Mouse (Mus musculus): ENCODE results near the gene Ltbp2.

Gene Ltbp2

DNA sequence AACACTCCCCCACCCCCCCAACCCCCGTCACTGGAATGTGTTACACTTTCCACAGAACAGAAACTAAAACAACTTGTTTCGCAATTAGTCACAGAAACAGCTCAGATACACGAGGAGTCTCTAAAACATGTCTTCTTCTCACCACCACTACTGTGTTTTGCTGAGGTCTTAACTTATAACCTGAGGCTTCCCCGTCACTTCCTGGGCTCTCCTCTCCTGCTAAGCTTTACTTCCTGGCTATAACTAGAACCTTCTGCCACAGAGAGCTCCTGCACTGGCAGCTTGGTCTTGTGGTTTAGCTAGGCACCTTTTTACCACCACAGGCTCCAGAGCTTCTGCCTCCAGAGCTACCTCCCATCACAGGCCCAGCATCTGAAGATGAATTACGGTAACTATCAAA, 113.8 kb downstream of the Ltbp2 start:
- DNase-seq (ENCODE audit: low read depth, low spot score) = no peak

DNA sequence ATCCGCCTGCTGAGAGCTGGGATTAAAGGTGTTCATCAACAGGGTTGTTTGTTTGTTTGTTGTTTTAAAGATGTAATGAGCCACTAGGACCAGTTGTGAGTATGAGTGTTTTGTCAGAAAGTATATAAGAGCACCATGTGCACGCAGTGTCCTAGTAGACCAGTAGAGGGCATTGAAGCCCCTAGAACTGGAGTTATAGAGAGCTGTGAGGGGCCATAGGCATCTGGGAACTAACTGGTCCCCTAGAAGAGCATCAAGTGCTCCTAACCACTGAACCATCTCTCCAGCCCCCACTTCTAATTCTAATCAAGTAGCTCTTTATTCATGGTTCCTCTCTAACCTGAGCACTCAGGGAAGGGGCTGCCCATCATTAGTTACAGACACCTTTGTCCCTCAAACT, 117.3 kb downstream of the Ltbp2 start:
- no peak for DNase-seq (ENCODE audit: low read depth, low spot score)

DNA sequence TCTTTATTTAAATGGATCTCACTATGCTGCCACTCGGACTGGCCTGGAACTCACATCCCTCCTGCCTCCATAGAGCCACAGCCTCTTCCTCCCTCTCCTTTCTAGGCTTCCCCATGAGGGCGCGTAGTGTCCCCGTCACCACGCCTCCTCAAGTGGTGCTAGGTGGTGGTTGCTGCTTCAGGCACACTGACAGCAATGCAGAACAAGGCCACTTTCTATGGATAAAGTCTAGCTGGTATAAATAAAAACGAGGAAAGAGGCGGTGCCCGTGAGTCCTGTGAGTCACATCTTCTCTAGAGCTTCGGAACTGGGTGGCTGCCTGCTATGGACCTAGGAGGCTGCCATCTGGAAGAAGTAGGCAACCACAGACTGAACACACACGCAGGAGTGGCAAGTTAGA, 120.3 kb downstream of the Ltbp2 start:
- DNase-seq (ENCODE audit: low read depth, low spot score) = no peak

DNA sequence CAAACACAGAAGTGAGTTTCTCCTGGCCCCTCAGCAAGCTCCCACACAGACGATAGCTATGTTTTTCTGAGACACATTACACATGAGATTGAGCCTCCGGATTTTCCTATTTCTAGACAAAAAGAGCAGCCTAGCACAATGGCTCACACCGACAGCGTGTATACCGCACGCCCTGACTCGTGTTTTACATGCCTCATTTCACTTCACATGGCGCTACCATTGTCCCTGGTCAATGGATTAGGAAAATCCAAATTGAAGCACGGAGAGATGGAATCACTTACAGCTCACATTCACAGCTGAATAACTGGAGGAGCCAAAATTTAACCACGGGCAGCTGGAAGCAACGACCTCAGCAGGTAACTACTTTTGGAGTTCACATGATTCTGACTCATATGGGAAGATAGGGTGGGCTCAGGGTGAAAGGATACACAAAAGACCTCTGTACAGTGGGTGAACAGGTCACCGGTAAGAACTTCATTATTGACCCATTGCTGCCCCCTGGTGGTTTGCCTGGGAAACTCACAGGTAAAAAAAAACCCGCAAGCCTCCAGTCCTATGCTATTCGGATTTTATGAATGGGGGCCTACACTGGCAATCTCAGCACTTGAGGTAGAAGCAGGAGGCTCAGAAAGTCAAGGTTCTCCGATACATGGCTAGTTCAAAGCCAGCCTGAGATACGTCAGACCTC, 121.2 kb downstream of the Ltbp2 start:
- DNase-seq (ENCODE audit: low read depth, low spot score) = no peak

DNA sequence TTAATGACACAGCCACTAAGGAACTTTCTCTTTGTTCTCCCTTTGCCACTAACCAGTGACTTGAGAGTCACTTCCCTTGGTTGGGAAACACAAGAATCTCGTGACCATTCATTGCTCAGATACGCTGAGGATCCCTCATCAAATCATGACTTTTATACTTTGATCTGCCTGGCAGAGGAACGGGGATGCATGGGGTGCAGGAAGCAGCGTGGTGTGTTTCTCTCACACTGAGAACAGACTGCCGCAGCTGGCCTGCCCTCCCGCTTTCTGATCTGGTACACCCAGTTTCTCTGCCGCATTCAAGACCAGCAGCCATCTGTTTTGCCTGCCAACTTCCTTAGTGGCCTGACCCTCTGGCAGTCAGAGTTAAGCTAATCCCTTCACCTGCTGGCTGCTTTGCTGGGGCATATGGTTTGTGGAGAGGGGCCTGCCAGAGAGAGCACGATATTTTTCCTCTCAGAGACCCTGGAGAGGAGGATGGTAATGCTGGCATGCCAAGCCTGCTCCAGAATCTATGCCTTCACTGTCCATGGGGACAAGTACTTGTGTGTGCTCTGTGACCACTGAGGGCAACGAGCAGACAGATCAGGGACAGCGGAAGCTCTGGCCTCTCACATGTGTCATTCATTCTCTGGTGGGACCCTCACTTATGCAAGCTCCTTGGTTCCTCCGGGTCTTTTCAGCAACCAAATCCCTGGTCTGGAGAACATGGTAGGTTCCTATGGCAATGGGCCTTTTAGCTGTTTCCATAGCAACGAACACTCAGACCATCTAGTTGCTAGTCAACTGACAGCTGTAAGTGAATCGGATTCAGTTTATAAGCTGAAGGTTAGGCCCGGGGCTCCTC, 124.0 kb downstream of the Ltbp2 start:
- DNase-seq (ENCODE audit: low read depth, low spot score) = no peak

DNA sequence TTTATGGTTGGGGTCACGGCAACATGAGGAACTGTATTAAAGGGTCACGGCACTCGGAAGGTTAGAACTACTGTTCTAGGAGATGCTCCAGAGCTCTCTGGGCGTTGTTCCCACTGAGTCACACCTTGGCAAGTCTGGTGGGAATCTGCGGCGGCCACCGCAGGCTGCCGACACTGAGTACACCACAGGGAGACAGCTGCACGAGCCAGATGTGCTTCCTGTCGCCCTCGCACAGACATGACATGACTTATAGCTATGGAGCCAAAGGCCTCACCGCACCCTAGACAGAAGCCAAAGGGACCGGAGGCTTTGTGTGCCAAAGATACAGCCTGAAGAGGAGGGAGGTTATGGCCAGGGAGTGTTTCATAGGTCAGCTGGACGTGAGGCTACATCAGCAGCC, 125.7 kb downstream of the Ltbp2 start:
- DNase-seq (ENCODE audit: low read depth, low spot score) = no peak

DNA sequence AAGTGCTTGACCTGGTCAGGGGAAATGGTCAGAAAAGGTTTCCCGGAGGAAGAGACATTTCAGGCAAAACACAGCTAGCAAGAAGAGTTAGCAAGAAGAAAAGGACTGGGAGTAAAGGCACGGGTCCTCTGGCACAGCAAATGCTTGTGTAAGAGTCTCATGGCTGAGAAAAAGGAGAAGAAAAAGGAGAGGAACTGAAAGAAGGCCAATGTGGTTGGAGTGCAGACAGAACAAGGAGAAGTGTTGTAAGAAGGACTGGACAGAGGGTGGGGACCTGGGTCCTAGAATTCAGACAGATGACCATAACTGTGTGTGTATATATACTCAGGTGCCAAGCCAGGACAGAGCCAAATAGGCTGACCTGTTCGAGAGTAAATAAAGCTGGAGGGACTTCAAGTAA, 128.2 kb downstream of the Ltbp2 start:
- DNase-seq (ENCODE audit: low read depth, low spot score) = no peak

DNA sequence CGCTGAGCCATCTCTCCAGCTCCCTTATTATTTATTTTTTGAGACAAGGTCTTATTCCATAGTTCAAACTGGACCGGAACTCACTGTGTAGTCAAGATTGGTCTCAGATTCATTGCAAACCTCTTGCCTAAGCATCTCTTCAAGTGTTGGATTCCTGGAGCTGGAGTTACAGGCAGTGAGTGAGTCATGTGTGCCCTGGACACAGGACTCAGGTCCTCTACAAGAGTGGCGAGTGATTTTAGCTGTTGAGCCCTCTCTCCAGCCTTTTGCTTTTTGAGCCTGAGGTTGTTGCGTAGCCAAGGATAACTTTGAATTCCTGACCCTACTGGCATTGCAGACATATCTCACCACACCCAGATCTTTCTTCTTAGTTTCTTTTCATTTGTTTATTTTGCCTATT, 130.6 kb downstream of the Ltbp2 start:
- DNase-seq (ENCODE audit: low read depth, low spot score) = no peak

DNA sequence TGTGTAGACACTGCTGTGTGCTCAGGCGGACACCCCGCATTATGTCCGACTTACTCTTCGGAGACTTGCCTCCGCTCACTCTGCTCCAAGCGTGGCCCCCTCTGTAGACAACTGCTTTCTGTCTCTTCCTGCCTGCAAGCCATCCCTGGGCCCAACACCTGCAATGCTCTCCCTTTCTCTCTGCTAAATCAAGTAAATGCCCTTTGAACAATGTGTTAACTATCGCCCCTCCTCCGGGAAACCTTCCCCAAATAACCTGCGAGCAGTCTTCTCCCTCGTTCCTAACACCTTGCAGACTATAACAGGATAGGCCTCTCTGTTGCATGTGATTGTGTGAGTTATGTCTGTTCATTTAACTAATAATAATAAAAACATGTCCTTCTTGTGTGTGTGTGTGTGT, 132.8 kb downstream of the Ltbp2 start:
- no peak for DNase-seq (ENCODE audit: low read depth, low spot score)

DNA sequence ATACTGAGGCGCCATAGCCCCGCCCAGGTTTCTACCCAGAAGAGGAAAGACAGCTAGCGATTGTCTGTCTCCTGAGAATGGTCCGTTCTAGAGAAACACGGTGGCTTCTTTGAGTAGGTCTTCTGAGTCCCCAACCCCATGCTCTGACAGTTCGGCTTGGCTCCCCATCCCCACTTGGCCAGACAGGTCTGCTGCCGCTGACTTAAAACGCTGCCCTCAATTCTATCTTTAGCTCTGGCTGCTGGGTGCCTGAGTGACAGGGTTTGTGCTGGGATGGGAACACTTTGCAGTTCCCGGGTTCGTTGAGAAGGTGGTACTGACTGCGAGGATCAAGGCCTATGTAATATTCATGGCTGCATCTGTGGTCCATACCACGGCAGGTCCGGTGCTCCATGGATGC, 143.0 kb downstream of the Ltbp2 start:
- no peak for DNase-seq (ENCODE audit: low read depth, low spot score)

Measured in brain, embryonic 18.5 days (tissue).